ENCODE assay signal across 8 mouse cellular contexts in the genomic region with DNA sequence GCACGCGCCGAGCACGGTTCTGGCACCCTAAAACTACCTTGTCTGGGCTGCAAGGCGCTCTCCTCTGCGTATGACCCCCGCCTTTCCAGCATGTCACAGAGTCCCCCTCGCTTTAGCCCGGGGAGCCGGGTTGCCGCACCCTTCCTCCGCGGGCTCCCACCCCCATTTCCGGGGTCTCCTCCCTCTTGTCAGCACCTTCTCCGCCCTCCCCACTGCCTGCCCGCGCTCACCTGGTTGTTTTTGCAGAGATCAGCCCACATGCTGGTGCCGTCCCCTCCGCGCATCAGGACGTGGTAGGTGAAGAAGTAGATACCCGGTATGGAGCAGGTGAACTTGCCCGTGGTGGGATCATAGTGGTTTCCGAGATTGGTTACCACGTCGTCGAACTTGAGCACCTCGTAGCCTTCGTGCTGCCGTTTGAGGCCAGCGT. TPM values are rescaled to one million over a fixed set of nuclear protein-coding genes. Genes with fewer than 3 reads are reported as not detected.
DNase-seq lines count a peak whose midpoint lies in the region; ATAC-seq and TF ChIP-seq lines count a peak whose summit lies in the region.

No protein-coding gene starts in this region.

- ATAC-seq in embryonic facial prominence, embryonic 13.5 days (ENCODE audit: insufficient number of reproducible peaks, insufficient read depth, low FRiP score, low TSS enrichment, low read depth): 0 out of 2 replicates have a peak, but pooled peaks have one; percentile 23
- peak; percentile 64 for ATAC-seq in inflammation-experienced regulatory T-cells, adult 6 months
- ATAC-seq in liver, postnatal 0 days: no peak

- intact Hi-C loops in gastrocnemius, adult 2 months (cut with DNase I): no loop called here

- no peaks in the 10 kb centered on the region for H3K36me3 ChIP-seq in embryonic facial prominence, embryonic 13.5 days
- no peaks in the 10 kb centered on the region for H3K36me3 ChIP-seq in liver, postnatal 0 days (replicated peaks; ENCODE audit: insufficient read depth, low read length)
- H3K36me3 ChIP-seq in testis, adult 2 months (ENCODE audit: control insufficient read depth, insufficient read depth, low read length): no peaks in the 10 kb centered on the region

- H3K27me3 ChIP-seq in embryonic facial prominence, embryonic 13.5 days: peaks cover 60% of the 10 kb centered on the region
- H3K27me3 ChIP-seq in liver, postnatal 0 days (ENCODE audit: insufficient read depth, low read length): peaks cover 35% of the 10 kb centered on the region
- peaks cover 7% of the 10 kb centered on the region for H3K27me3 ChIP-seq in testis, adult 2 months (ENCODE audit: control insufficient read depth, insufficient read depth, low read length)

- no peaks in the 10 kb centered on the region for H3K9me3 ChIP-seq in embryonic facial prominence, embryonic 13.5 days
- no peaks in the 10 kb centered on the region for H3K9me3 ChIP-seq in liver, postnatal 0 days (ENCODE audit: low read length)

- peaks cover 21% of the 10 kb centered on the region for H3K4me1 ChIP-seq in embryonic facial prominence, embryonic 13.5 days
- H3K4me1 ChIP-seq in liver, postnatal 0 days (ENCODE audit: insufficient read depth): peaks cover 13% of the 10 kb centered on the region
- peaks cover 13% of the 10 kb centered on the region for H3K4me1 ChIP-seq in testis, adult 2 months (ENCODE audit: control insufficient read depth, insufficient read depth, low read length)

- H3K4me2 ChIP-seq in embryonic facial prominence, embryonic 13.5 days: peak overlapping the region; percentile 99
- peak overlapping the region; percentile 92 for H3K4me2 ChIP-seq in liver, postnatal 0 days (ENCODE audit: low read depth, low read length)

- WGBS in embryonic facial prominence, embryonic 13.5 days: 1% methylated on average over 31 of the region's 31 CpGs
- WGBS in liver, postnatal 0 days (ENCODE audit: insufficient replicate concordance): 3% methylated on average over 31 of the region's 31 CpGs

- H3K9ac ChIP-seq in embryonic facial prominence, embryonic 13.5 days: peak overlapping the region; percentile 63
- no peak overlapping the region for H3K9ac ChIP-seq in liver, postnatal 0 days (replicated peaks)

- TF ChIP-seq CTCF in gastrocnemius, adult 2 months (IDR thresholded peaks at IDR 0.05): no peak
- TF ChIP-seq CTCF in liver, postnatal 0 days (IDR thresholded peaks at IDR 0.05; ENCODE audit: low read depth): no peak
- TF ChIP-seq CTCF in testis, adult 2 months (IDR thresholded peaks at IDR 0.05; ENCODE audit: control insufficient read depth, insufficient read depth, insufficient replicate concordance, low read depth, low read length): no peak

- H3K27ac ChIP-seq in gastrocnemius, adult 2 months: no peak overlapping the region
- no peak overlapping the region for H3K27ac ChIP-seq in embryonic facial prominence, embryonic 13.5 days
- no peak overlapping the region for H3K27ac ChIP-seq in liver, postnatal 0 days (ENCODE audit: low read depth)
- H3K27ac ChIP-seq in testis, adult 2 months (ENCODE audit: control insufficient read depth, insufficient read depth, low read depth, low read length): no peak overlapping the region

- no peak for TF ChIP-seq EP300 in liver, postnatal 0 days (IDR thresholded peaks at IDR 0.05; ENCODE audit: low read depth)

- H3K4me3 ChIP-seq in gastrocnemius, adult 2 months: peak overlapping the region; percentile 77
- peak overlapping the region; percentile 56 for H3K4me3 ChIP-seq in embryonic facial prominence, embryonic 13.5 days
- H3K4me3 ChIP-seq in liver, postnatal 0 days (ENCODE audit: low read depth, low read length): peak overlapping the region; percentile 60
- peak overlapping the region; percentile 2 for H3K4me3 ChIP-seq in testis, adult 2 months (ENCODE audit: control insufficient read depth, low read depth, low read length)

- DNase-seq in gastrocnemius, adult 2 months: peak; percentile 16
- DNase-seq in gastrocnemius, adult 8-10 months (ENCODE audit: low spot score in 2 of 2): no peak
- DNase-seq in CD8-positive naive resting alpha-beta T cell, adult 2 months (ENCODE audit: low read depth in 2 of 2, low spot score in 2 of 2): peak; percentile 8 to 9
- peak; percentile 15 for DNase-seq in liver, postnatal 0 days
- no peak for DNase-seq in frontal cortex, postnatal 25 days (ENCODE audit: low spot score in 2 of 2)

- no peak for TF ChIP-seq POLR2A in testis, adult 2 months (IDR thresholded peaks at IDR 0.05; ENCODE audit: control insufficient read depth, low read depth, low read length)

RNA-seq across cellular contexts. Expression of a gene that starts 1.6 kb away (rescaled TPM):
- total RNA-seq in gastrocnemius, adult 2 months (2021): under 1 TPM; 0.48 to 0.70 TPM
- total RNA-seq in gastrocnemius, adult 8-10 months (2022): under 1 TPM; 0.12 to 0.40 (median 0.17) TPM
- 0.49 and 0.73 TPM in 2 replicates for polyA plus RNA-seq in embryonic facial prominence, embryonic 13.5 days (2015; fragmentation: Nextera tagmentation; extraction: Ambion mirVana)
- polyA plus RNA-seq in inflammation-experienced regulatory T-cells, adult 6 months (2017; shearing (Covaris generic)): not detected
- 0.08 and 0.13 TPM in 2 replicates for polyA plus RNA-seq in liver, postnatal 0 days (2015; fragmentation: Nextera tagmentation; extraction: Ambion mirVana)
- polyA plus RNA-seq in testis, adult 2 months (2012; rRNA removed): 0.04 TPM in 1 of 2 replicates, not detected in the other

Comparison
In these comparisons a context has a peak if more than half of its experiments do, and no peak if none do; other contexts are left out.
1. DNase-seq: peak in gastrocnemius, adult 2 months (single experiment), CD8-positive naive resting alpha-beta T cell, adult 2 months (2 of 2) and liver, postnatal 0 days (single experiment); none in gastrocnemius, adult 8-10 months (0 of 2) and frontal cortex, postnatal 25 days (0 of 2).
2. H3K4me3 ChIP-seq: peak in every context shown above with its lines; median percentile 77 in gastrocnemius, adult 2 months; 60 in liver, postnatal 0 days; 56 in embryonic facial prominence, embryonic 13.5 days; 2 in testis, adult 2 months.